Comparison of ENCODE assay signal across 42 mouse cellular contexts in the genomic region with DNA sequence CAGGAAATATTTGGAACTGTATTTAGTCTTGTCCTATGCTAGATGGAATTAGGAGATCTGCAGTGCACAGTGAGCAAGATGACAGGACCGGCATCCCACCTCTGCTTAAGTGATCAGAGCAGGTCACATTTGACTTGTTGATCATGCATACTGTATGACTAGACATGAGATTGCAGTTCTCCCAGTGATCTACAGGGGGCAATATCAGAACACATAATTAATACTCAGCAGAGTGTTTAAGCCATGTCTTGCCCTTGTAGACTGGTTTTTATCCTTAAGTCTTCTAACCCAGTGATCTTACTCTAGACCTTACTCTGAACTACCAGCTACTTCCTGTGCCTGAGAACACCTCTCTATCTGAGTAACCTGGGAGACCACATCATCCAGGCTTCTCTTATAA. TPM values are rescaled to one million over a fixed set of nuclear protein-coding genes. Genes with fewer than 3 reads are reported as not detected.
"Had no signal": no experiment of that assay in that cellular context is flagged by ENCODE, and none has a peak within 500 bp of the region (broad histone marks: within the 10 kb centered on the region; RNA-seq: fewer than 3 reads in every experiment).

No protein-coding gene starts in this region.

- DNase-seq: gastrocnemius, adult 2 months; gastrocnemius, postnatal 10 days; gastrocnemius, postnatal 25 days; heart, adult 18-20 months; heart, postnatal 10 days; heart, postnatal 4 days; kidney, adult 18-20 months; kidney, adult 8-10 months; kidney, postnatal 10 days; kidney, postnatal 25 days; kidney, postnatal 4 days; layer of hippocampus, postnatal 36 days; left cerebral cortex, postnatal 4 days; liver, embryonic 13.5 days had no signal

- H3K4me1 ChIP-seq: heart, embryonic 10.5 days; heart, embryonic 12.5 days; hindbrain, embryonic 10.5 days; hindbrain, embryonic 12.5 days; intestine, embryonic 15.5 days; limb, embryonic 13.5 days; limb, embryonic 15.5 days; liver, embryonic 13.5 days; liver, embryonic 15.5 days had no signal

- ATAC-seq: hindbrain, embryonic 16.5 days; inflammation-experienced regulatory T-cells, adult 6 months; intestine, embryonic 15.5 days; intestine, postnatal 0 days had no signal

- H3K9ac ChIP-seq: heart, embryonic 12.5 days; hindbrain, embryonic 12.5 days; hindbrain, embryonic 14.5 days; intestine, embryonic 15.5 days; limb, embryonic 13.5 days; limb, embryonic 15.5 days; liver, embryonic 13.5 days; liver, embryonic 15.5 days had no signal

- H3K36me3 ChIP-seq: heart, embryonic 10.5 days; heart, embryonic 12.5 days; hindbrain, embryonic 10.5 days; hindbrain, embryonic 12.5 days; intestine, embryonic 15.5 days; limb, embryonic 13.5 days; limb, embryonic 15.5 days; liver, embryonic 13.5 days; liver, embryonic 15.5 days had no signal

- H3K4me2 ChIP-seq: heart, embryonic 12.5 days; hindbrain, embryonic 12.5 days; hindbrain, embryonic 14.5 days; intestine, embryonic 15.5 days; limb, embryonic 13.5 days; limb, embryonic 15.5 days; liver, embryonic 13.5 days; liver, embryonic 15.5 days had no signal

- H3K4me3 ChIP-seq: gastrocnemius, adult 2 months; heart, embryonic 10.5 days; heart, embryonic 12.5 days; hindbrain, embryonic 10.5 days; hindbrain, embryonic 12.5 days; intestine, embryonic 15.5 days; layer of hippocampus, adult 2 months; limb, embryonic 13.5 days; limb, embryonic 15.5 days; liver, embryonic 13.5 days; liver, embryonic 15.5 days had no signal

- H3K9me3 ChIP-seq: intestine, embryonic 15.5 days; liver, embryonic 13.5 days; liver, embryonic 15.5 days had no signal

- H3K27ac ChIP-seq: gastrocnemius, adult 2 months; heart, embryonic 10.5 days; hindbrain, embryonic 10.5 days; hindbrain, embryonic 12.5 days; hindbrain, embryonic 14.5 days; intestine, embryonic 15.5 days; layer of hippocampus, adult 2 months; limb, embryonic 13.5 days; limb, embryonic 15.5 days; liver, embryonic 13.5 days; liver, embryonic 15.5 days had no signal

- H3K27me3 ChIP-seq: heart, embryonic 12.5 days; hindbrain, embryonic 12.5 days; intestine, embryonic 15.5 days; limb, embryonic 13.5 days; limb, embryonic 15.5 days; liver, embryonic 13.5 days; liver, embryonic 15.5 days had no signal

RNA-seq across cellular contexts. Expression of gene Gm5155, which starts 0.8 kb away (rescaled TPM):
- total RNA-seq: gastrocnemius, adult 2 months; gastrocnemius, postnatal 10 days; gastrocnemius, postnatal 25 days; gastrocnemius, postnatal 4 days; granulocyte monocyte progenitor cell, adult 5-6 weeks; heart, adult 18-20 months; heart, adult 8-10 months; heart, postnatal 10 days; heart, postnatal 25 days; heart, postnatal 4 days; layer of hippocampus, adult 2 months; layer of hippocampus, postnatal 10 days; layer of hippocampus, postnatal 36 days; left cerebral cortex, adult 18-20 months; left cerebral cortex, adult 8-10 months; left cerebral cortex, postnatal 10 days; left cerebral cortex, postnatal 25 days; left cerebral cortex, postnatal 4 days; liver, adult 2 months had no signal
- polyA plus RNA-seq: heart, embryonic 10.5 days; heart, embryonic 12.5 days; heart, embryonic 14.5 days; heart, embryonic 16.5 days; hindbrain, embryonic 10.5 days; hindbrain, embryonic 12.5 days; hindbrain, embryonic 14.5 days; hindbrain, embryonic 16.5 days; inflammation-experienced regulatory T-cells, adult 6 months; intestine, embryonic 15.5 days; intestine, postnatal 0 days; kidney, embryonic 14.5 days; kidney, embryonic 16.5 days; limb, embryonic 11.5 days; limb, embryonic 13.5 days; limb, embryonic 15.5 days; liver, adult 2 months; liver, embryonic 13.5 days; liver, embryonic 15.5 days had no signal

RNA-seq across cellular contexts. Expression of gene Ceacam14, which starts 58.3 kb away (rescaled TPM):
- total RNA-seq: gastrocnemius, adult 2 months; gastrocnemius, postnatal 10 days; gastrocnemius, postnatal 25 days; gastrocnemius, postnatal 4 days; granulocyte monocyte progenitor cell, adult 5-6 weeks; heart, adult 18-20 months; heart, adult 8-10 months; heart, postnatal 10 days; heart, postnatal 25 days; heart, postnatal 4 days; layer of hippocampus, adult 2 months; layer of hippocampus, postnatal 10 days; layer of hippocampus, postnatal 36 days; left cerebral cortex, adult 18-20 months; left cerebral cortex, adult 8-10 months; left cerebral cortex, postnatal 10 days; left cerebral cortex, postnatal 25 days; left cerebral cortex, postnatal 4 days; liver, adult 2 months had no signal
- polyA plus RNA-seq: heart, embryonic 10.5 days; heart, embryonic 12.5 days; heart, embryonic 14.5 days; heart, embryonic 16.5 days; hindbrain, embryonic 10.5 days; hindbrain, embryonic 12.5 days; hindbrain, embryonic 14.5 days; hindbrain, embryonic 16.5 days; inflammation-experienced regulatory T-cells, adult 6 months; intestine, embryonic 15.5 days; intestine, postnatal 0 days; kidney, embryonic 14.5 days; kidney, embryonic 16.5 days; limb, embryonic 11.5 days; limb, embryonic 13.5 days; limb, embryonic 15.5 days; liver, adult 2 months; liver, embryonic 13.5 days; liver, embryonic 15.5 days had no signal
